Mouse (Mus musculus): Measurements from ENCODE around the gene Ubr3.

Gene Ubr3

DNA sequence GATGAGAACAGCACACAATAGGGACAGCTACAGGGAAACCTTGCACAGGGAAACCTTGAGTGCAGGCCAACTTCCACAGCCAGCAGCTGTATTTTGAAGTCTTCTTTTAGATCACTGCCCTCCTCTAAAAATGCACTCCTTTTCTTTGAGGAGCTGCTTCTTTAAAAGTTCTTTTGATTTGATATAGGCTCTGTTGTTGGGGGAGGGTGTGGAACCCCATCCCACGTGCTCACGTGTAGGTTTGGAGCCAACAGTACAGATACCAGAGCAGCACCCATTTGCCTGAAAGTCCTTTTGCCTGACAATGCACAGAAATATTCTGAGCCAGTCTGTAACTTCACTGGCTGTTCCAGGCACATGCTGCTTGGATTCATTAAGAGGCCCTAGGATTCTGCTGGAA lies 134.4 kb downstream of the Ubr3 start:
- no peak for DNase-seq (ENCODE audit: low spot score in 2 of 2)

DNA sequence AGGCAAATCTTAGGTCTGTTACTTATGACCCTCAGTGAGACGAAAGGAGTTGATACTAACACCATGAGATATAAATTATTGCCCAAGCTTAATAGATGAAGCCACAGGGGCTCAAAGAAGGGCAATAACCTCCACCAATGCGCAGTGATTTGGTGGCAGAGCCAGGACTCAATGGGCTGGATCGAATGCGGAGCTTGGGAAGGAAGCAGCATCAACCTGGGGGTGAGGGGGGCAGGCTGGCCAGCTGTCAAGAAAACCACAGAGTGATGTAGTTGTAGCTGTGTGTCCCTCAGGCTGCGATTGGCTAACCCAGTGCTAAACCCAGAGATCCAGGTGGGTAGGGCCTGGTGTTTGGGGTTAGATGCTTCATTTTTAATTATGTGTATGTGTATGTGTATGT lies 137.8 kb downstream of the Ubr3 start:
- no peak for DNase-seq (ENCODE audit: low spot score in 2 of 2)

DNA sequence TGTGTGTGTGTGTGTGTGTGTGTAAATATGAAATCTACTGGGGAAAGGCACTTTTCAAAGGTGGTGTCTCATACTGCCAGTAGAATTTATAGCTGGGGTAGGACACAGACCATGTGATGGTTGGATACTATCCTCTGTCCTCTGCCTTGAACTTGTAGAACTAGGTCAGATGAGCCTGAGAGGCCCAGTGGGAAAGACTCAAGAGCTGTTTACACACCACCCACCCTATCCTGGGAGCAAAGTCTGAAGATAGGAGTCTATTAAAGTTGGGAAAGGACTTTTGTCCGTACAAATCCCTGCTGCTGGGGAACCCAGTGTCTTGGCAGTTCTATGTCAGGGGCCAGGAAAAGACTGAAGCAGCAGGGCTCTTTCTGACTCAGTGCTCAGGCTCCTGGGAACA lies 138.3 kb downstream of the Ubr3 start:
- no peak for DNase-seq (ENCODE audit: low spot score in 2 of 2)

DNA sequence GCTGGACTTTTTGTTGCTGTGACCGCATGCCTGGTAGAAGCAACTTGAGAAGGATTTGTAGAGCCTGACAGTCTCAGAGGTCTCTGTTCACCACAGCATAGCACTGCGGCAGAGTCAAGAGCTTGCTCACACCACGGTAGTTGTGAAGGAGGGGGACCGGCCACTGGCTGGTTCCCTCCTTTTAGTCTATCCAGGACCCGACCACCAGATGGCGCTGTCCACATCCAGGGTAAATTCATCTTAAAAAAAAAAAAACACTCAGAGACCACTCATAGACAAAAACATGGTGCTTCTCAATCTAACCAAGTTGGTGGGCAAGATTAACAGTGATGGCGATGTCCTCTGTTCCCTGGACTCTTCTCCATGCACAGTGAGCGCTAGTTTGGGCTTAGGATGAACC lies 140.2 kb downstream of the Ubr3 start:
- no peak for DNase-seq (ENCODE audit: low spot score in 2 of 2)

DNA sequence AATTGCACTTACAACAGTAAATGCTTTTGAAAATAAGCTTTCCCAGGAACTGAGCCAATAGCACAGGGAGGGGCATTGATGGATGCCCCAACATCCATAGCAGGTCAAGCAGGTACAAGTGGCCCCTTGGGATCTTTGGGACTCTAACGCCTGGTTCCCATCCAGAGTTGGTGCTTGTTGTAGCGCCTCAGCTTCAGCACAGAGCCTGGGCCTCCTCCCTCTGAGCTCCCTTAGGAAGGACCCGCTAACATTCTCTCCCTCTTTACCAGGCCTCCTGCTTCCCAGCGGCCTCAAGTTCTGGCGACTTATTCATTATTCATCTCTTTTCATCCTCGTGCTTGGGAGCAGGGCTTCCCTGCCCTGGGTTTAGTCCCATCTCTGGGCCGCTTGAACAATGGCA lies 141.7 kb downstream of the Ubr3 start, which contains the start of gene Myo3b:
Gene Myo3b (plus strand): TSS at position 375 of the 400 bp plus-strand sequence.
- DNase-seq (ENCODE audit: low spot score in 2 of 2), result no peak

DNA sequence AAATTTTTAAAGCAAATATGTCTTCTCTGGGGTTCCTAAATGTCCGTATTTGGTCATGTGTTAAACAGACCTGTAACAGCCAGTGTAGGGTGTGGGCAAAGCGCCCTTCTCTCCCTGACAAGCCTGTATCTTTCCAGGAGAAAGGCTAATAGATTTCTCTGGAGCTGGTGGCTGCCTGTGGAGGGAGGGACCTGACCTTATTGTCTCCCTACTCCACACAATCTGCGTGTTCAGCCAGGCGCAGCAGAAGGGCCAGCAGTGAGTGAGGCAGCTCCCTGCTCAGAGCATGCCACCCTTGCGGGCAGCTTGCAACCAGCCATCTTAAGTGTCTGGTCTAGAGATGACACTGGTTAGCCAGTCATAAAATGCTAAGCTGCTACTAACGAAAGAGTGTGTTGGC lies 147.4 kb downstream of the Ubr3 start:
- no peak for DNase-seq (ENCODE audit: low spot score in 2 of 2)

DNA sequence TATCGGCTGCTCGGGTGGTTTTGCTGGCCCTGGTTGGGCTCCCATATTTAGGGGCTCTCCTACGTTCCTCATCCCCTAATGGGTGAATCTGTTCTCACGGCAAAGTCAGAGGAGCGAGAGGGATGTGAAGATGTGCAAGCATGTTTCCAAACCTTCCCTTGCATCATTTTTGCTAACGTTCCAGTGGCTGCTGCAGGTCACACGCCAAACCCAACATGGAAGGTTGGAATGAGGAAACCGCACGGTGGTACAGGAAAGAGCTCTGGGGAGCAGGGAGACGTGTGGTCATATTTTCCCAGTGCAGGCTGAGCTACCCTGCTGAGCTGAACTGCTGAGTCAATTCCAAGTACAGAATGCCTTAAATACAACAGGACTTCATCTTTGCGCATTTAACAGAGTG lies 150.8 kb downstream of the Ubr3 start:
- DNase-seq (ENCODE audit: low spot score in 2 of 2), result no peak

DNA sequence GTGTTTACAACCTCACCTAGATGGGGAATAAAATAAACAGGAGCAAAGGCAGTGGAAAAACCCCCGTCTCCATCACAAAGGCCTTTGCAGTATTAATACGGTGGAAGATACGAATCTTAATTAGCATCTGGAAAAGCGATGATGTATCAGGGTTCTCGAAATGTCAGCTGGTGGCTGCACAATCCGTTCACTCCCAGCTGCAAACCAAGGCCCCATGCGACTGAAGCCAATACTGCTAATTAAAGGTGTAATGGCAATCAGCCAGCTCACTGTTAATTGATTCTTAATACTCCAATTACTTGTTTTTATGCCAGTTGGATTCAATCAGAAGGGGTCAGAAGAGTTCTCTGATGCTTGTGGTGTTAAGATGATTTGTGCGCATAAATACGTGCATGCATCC lies 156.8 kb downstream of the Ubr3 start:
- DNase-seq (ENCODE audit: low spot score in 2 of 2), result no peak

DNA sequence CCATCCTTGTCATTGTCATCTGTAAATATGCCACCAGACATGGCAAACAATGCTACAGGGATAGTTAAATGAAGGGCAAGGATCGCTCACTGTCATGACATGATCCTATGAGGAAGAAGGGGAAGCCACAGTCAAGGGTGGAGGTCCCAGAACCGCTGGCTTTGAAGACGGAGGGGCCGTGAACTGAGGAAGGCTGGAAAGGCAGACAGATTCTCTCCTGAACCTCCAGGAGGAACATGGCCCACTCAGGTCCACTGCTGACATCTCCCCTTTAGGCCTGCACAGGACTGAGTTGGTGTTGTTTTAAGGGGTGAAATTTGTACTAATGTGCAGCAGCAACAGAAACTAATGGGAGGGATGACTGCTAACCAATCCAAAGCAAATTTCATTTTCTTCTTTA lies 161.2 kb downstream of the Ubr3 start:
- DNase-seq (ENCODE audit: low spot score in 2 of 2), result no peak

DNA sequence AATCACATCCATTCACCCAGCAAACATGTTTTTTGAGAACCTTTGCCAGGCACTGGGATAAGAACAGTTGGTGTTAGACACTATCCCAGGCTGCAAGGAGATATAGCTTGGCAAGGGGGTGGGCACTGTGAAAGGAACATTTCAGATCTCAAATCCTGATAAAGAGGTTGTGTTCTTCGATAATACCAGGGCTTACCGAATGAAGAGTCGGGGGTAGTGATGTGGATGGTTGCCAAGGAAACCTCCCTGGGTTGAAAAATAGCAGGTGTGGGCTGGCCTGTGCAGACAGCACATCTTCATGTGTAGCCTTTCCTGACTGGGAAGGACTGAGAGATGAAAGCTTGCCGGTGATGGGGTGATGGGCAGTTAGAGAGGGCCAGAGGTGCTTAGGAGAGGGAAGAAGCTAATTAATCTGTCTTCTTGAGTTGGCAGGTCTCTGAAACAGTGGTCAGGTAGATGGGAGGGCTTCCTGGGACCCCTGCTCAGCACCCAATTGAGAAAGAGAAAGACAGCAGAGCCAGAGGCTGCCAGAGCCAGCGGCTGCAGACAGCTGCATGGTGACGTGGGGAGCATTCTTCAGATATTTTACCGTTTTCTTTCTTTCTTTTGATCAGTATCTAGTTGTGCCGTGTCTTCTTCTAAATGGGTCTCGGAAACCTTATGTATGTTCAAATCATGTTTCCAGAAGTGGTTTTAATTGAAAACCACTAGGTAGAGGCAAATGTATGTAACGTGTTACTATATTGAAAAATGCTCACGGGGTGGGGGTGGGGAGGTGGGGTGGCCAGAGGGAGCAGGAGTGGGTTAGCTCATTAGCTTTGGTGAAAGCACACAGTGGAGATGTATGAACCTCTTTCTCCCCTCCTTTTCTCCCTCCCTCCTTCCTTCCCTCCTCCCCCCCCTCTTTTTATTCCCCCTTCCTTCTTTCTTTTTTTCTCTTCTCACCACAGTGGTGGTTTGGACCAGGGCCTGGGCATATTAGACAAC lies 163.6 kb downstream of the Ubr3 start:
- peak; percentile 28 to 35 for DNase-seq (ENCODE audit: low spot score in 2 of 2)

DNA sequence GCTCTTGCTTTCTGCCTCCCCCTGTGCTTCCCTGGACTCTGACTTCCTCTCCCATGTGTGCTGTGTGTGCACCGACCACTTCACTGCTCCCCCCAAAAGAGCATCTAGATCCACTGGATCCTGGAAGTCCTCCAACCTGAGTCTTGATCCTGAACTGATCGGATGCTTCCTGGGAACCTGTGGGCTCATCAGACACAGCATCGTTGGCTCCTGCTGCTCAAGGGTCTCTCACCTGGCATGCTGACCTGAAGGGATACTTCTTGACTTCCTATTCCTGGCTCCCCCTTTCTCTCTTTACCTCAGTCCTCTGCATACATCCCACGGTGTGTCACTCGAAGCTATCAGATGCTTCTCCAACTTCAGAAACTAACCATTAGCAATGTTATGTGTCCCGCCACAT lies 168.1 kb downstream of the Ubr3 start:
- DNase-seq (ENCODE audit: low spot score in 2 of 2), result no peak

DNA sequence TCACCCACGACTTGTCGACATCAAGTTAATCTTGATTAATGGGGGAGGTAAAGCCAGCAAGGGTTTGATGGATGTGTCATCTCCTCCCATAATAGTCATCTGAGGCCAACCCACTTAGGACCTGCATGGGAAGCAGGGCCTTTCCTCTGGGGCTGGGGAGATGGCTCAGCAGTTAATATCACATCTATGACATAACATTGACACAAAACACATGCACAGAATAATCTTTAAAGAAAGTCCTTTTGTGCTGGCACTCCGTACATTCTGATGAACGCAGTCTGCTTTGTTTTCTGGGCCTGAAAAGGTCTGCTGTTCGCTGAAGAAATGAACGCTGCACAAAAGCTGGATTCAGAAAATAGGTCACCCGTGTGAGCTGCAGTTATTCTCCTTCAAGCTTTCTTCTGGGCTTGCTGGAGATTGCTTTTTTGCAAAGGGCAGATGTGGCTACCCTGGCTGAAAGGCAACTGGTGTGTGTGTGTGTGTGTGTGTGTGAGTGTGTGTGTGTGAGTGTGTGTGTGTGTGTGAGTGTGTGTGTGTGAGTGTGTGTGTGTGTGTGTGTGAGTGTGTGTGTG lies 168.8 kb downstream of the Ubr3 start:
- no peak for DNase-seq (ENCODE audit: low spot score in 2 of 2)

DNA sequence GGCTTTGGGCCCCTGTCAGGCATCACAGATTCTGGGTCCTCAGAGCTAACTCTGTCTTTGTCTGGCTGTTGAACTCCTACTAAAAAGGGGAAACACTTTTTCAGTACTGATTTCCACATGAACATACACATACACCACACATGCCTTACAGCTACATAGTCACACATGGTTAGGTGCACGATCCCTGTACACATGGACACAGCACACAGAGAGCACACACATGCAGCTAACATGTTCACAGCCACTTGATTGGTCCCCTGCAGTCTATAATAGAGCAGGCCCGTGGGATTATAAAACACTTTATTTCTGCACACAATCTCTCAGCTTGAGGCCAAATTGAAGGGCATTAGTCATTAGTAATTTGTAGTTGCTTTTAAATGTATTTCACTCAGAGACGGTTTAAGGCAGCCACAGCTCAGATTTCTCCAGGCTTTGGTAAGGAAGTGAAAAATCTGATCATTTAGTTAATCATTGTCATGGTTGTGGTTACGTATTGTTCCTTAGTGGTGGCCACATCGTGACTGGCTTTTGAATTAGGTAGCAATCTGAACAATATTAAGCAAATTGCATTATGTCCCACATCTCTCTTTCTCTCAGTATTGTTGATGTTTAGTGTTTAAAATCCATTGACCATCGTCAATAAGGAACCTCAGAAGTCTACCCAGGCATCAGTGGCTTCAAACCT lies 169.4 kb downstream of the Ubr3 start:
- DNase-seq (ENCODE audit: low spot score in 2 of 2), result no peak

DNA sequence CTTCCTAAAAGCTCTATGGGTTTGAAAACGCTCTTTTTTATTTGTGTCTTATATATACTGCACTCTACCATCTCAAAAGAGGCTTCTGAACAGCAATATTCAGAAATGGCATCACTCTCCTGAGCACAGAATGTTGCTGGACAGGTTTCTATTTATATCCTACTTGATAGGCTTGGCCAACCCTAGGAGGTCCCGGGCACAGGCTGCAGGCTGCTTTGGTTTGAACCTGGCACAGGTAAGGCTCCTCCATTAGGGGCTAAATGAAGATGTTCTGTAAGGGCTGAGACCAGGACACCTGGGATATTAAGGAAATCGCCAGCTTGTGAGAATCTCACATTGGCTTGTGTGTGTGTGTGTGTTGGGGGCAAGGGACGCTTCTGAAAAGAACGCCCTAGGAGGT lies 172.8 kb downstream of the Ubr3 start:
- no peak for DNase-seq (ENCODE audit: low spot score in 2 of 2)
